Mouse (Mus musculus): ENCODE results near the gene Hdac5. TPM values are rescaled to one million over a fixed set of nuclear protein-coding genes. Genes with fewer than 3 reads are reported as not detected.

Gene Hdac5
- total RNA-seq (2014; rRNA removed) (170 and 209 TPM in 2 replicates), polyA plus RNA-seq (2015; fragmentation: Nextera tagmentation; extraction: Ambion mirVana) (67.1 and 69.4 TPM in 2 replicates)

GRCm38 (mm10) chr11:102230006-102230741 is at the start of gene Hdac5:
Gene Hdac5 (minus strand): TSS chr11:102230166.
- H3K4me1 ChIP-seq (ENCODE audit: insufficient read depth) = peaks cover 27% of the 10 kb centered on the region
- peak within 1 kb of the TSS; percentile 86 for H3K9ac ChIP-seq
- no peaks in the 10 kb centered on the region for H3K36me3 ChIP-seq (ENCODE audit: insufficient read depth)
- H3K27ac ChIP-seq (ENCODE audit: low read depth, low read length) = peak within 1 kb of the TSS; percentile 95
- WGBS = 3% methylated on average over 49 of the region's 49 CpGs
- no peaks in the 10 kb centered on the region for H3K27me3 ChIP-seq (ENCODE audit: insufficient read depth, low read length)
- H3K4me2 ChIP-seq (ENCODE audit: low read depth) = peak within 1 kb of the TSS; percentile 74
- H3K9me3 ChIP-seq (ENCODE audit: low read length) = no peaks in the 10 kb centered on the region
- H3K4me3 ChIP-seq (ENCODE audit: low read depth, low read length) = peak within 1 kb of the TSS; percentile 96
- peak; percentile 98 for DNase-seq
- TF ChIP-seq CTCF (IDR thresholded peaks at IDR 0.05; ENCODE audit: low read depth) = peak; percentile 16; the same call in 1 of the 2 replicates
- peak; percentile 89 for ATAC-seq

GRCm38 (mm10) chr11:102279595-102279994 is 49.6 kb upstream of the Hdac5 start:
- no peak overlapping the region for H3K4me2 ChIP-seq (ENCODE audit: low read depth)
- no peaks in the 10 kb centered on the region for H3K4me1 ChIP-seq (ENCODE audit: insufficient read depth)
- no peaks in the 10 kb centered on the region for H3K36me3 ChIP-seq (ENCODE audit: insufficient read depth)
- no peak overlapping the region for H3K9ac ChIP-seq
- no peak overlapping the region for H3K27ac ChIP-seq (ENCODE audit: low read depth, low read length)
- no peak for ATAC-seq
- no peak overlapping the region for H3K4me3 ChIP-seq (ENCODE audit: low read depth, low read length)
- TF ChIP-seq CTCF (IDR thresholded peaks at IDR 0.05; ENCODE audit: low read depth) = no peak
- H3K27me3 ChIP-seq (ENCODE audit: insufficient read depth, low read length) = peaks cover 4% of the 10 kb centered on the region; the same call in 1 of the 2 replicates
- H3K9me3 ChIP-seq (ENCODE audit: low read length) = no peaks in the 10 kb centered on the region
- DNase-seq = no peak
- 93% methylated on average over 3 of the region's 3 CpGs for WGBS

GRCm38 (mm10) chr11:102277754-102278153 is 47.8 kb upstream of the Hdac5 start:
- H3K27ac ChIP-seq (ENCODE audit: low read depth, low read length) = no peak overlapping the region
- H3K27me3 ChIP-seq (ENCODE audit: insufficient read depth, low read length) = peaks cover 4% of the 10 kb centered on the region; the same call in 1 of the 2 replicates
- no peaks in the 10 kb centered on the region for H3K4me1 ChIP-seq (ENCODE audit: insufficient read depth)
- H3K4me2 ChIP-seq (ENCODE audit: low read depth) = no peak overlapping the region
- ATAC-seq (no peak), DNase-seq (no peak)
- no peak for TF ChIP-seq CTCF (IDR thresholded peaks at IDR 0.05; ENCODE audit: low read depth)
- no peaks in the 10 kb centered on the region for H3K36me3 ChIP-seq (ENCODE audit: insufficient read depth)
- H3K9ac ChIP-seq = no peak overlapping the region
- 60% methylated on average over 7 of the region's 12 CpGs for WGBS
- H3K4me3 ChIP-seq (ENCODE audit: low read depth, low read length) = no peak overlapping the region
- H3K9me3 ChIP-seq (ENCODE audit: low read length) = no peaks in the 10 kb centered on the region

GRCm38 (mm10) chr11:102276411-102276915 is 46.5 kb upstream of the Hdac5 start:
- 3% methylated on average over 33 of the region's 33 CpGs for WGBS

GRCm38 (mm10) chr11:102268520-102269244 is 38.7 kb upstream of the Hdac5 start, which contains the start of gene Asb16:
Gene Asb16 (plus strand): TSS chr11:102268743.
- DNase-seq (no peak), ATAC-seq (no peak)
- Histone ChIP-seq H3K4me3 (ENCODE audit: low read depth, low read length) (no peak within 1 kb of the TSS), H3K36me3 (ENCODE audit: insufficient read depth) (no peaks in the 10 kb centered on the region), H3K9me3 (ENCODE audit: low read length) (no peaks in the 10 kb centered on the region), H3K4me2 (ENCODE audit: low read depth) (no peak within 1 kb of the TSS), H3K27me3 (ENCODE audit: insufficient read depth, low read length) (no peaks in the 10 kb centered on the region), H3K9ac (no peak within 1 kb of the TSS), H3K4me1 (ENCODE audit: insufficient read depth) (no peaks in the 10 kb centered on the region), H3K27ac (ENCODE audit: low read depth, low read length) (no peak within 1 kb of the TSS)
- 86% methylated on average over 12 of the region's 12 CpGs for WGBS
- no peak for TF ChIP-seq CTCF (IDR thresholded peaks at IDR 0.05; ENCODE audit: low read depth)

More at GRCm38 (mm10) chr11:102276411-102276915, 46.5 kb upstream of the Hdac5 start:
- Histone ChIP-seq H3K4me3 (ENCODE audit: low read depth, low read length) (peak overlapping the region; percentile 33), H3K27me3 (ENCODE audit: insufficient read depth, low read length) (peaks cover 4% of the 10 kb centered on the region; the same call in 1 of the 2 replicates), H3K36me3 (ENCODE audit: insufficient read depth) (no peaks in the 10 kb centered on the region), H3K27ac (ENCODE audit: low read depth, low read length) (no peak overlapping the region), H3K9ac (peak overlapping the region; percentile 45), H3K4me2 (ENCODE audit: low read depth) (peak overlapping the region; percentile 75), H3K9me3 (ENCODE audit: low read length) (no peaks in the 10 kb centered on the region), H3K4me1 (ENCODE audit: insufficient read depth) (no peaks in the 10 kb centered on the region)
- ATAC-seq (peak; percentile 77), DNase-seq (peak; percentile 50)
- no peak for TF ChIP-seq CTCF (IDR thresholded peaks at IDR 0.05; ENCODE audit: low read depth)

- Histone ChIP-seq H3K9me3 (ENCODE audit: low read length) (no peaks in the 10 kb centered on the region), H3K27me3 (ENCODE audit: insufficient read depth, low read length) (no peaks in the 10 kb centered on the region), H3K9ac (no peak overlapping the region), H3K4me1 (ENCODE audit: insufficient read depth) (no peaks in the 10 kb centered on the region), H3K4me2 (ENCODE audit: low read depth) (0 out of 2 replicates have a peak overlapping the region, but pooled peaks have one; percentile 13), H3K27ac (ENCODE audit: low read depth, low read length) (no peak overlapping the region), H3K36me3 (ENCODE audit: insufficient read depth) (no peaks in the 10 kb centered on the region), H3K4me3 (ENCODE audit: low read depth, low read length) (no peak overlapping the region)
- 6% methylated on average over 11 of the region's 11 CpGs for WGBS
- DNase-seq (peak; percentile 85), ATAC-seq (peak; percentile 92)
- peak; percentile 85 for TF ChIP-seq CTCF (IDR thresholded peaks at IDR 0.05; ENCODE audit: low read depth)
Measured at GRCm38 (mm10) chr11:102267480-102267879, 37.5 kb upstream of the Hdac5 start.

All from forebrain, postnatal 0 days (tissue).